Mouse (Mus musculus) cortical plate, adult 2 months (tissue): ENCODE measurements around the gene Eif2d. TPM values are rescaled to one million over a fixed set of nuclear protein-coding genes. Genes with fewer than 3 reads are reported as not detected.
A peak's percentile ranks its signal among the peaks of the same experiment; 100 is the strongest.

Experiments used
- H3K27ac ChIP-seq: fragments of 200-500 bp; 2 replicates; pipeline ENCODE4 v1.5.1; 2012; ENCODE audit warnings: low read length, control low read depth, inconsistent platforms; ENCODE audit not compliant: insufficient read depth
- H3K4me1 ChIP-seq: fragments of 200-500 bp; 2 replicates; pipeline ENCODE4 v1.6.1; 2011; ENCODE audit warnings: low read length; ENCODE audit not compliant: control insufficient read depth, insufficient read depth
- H3K4me3 ChIP-seq: fragments of 200-500 bp; 2 replicates; pipeline ENCODE4 v1.5.1; 2011; ENCODE audit warnings: mild to moderate bottlenecking, low read length, control low read depth; ENCODE audit not compliant: insufficient read depth
- CTCF ChIP-seq: fragments of 200-500 bp; IDR thresholded peaks from 2 replicates; pipeline ENCODE4 v1.5.1; 2011; ENCODE audit warnings: mild to moderate bottlenecking, control low read depth, low read length; ENCODE audit not compliant: insufficient read depth; ENCODE audit errors: extremely low read depth
- POLR2A ChIP-seq: fragments of 200-500 bp; IDR thresholded peaks from 2 replicates; pipeline ENCODE4 v1.6.1; 2011; ENCODE audit warnings: mild to moderate bottlenecking, low read length, control low read depth; ENCODE audit not compliant: insufficient read depth; ENCODE audit errors: extremely low read depth
- polyA plus RNA-seq: library from polyadenylated mRNA; depleted of rRNA; stranded (reverse); fragments of >200 nt; gene quantifications from 2 replicates; pipeline ENCODE4 v1.2.3, GENCODE M21; 2012

The Eif2d gene
- polyA plus RNA-seq, 1 experiment: 57.8 TPM

- H3K27ac ChIP-seq: no peak overlapping the region
- TF ChIP-seq CTCF: no peak
- no peak for TF ChIP-seq POLR2A
- H3K4me1 ChIP-seq: peaks cover 5% of the 10 kb centered on the region
- H3K4me3 ChIP-seq: no peak overlapping the region
These were observed 43.1 kb downstream of the Eif2d start for GRCm38 (mm10) chr1:131196107-131196506.

- H3K27ac ChIP-seq: no peak overlapping the region
- H3K4me1 ChIP-seq: peaks cover 5% of the 10 kb centered on the region
- no peak for TF ChIP-seq CTCF
- no peak overlapping the region for H3K4me3 ChIP-seq
These were observed 45.5 kb downstream of the Eif2d start for GRCm38 (mm10) chr1:131198417-131198960.

GRCm38 (mm10) chr1:131199118-131199821, 46.3 kb downstream of the Eif2d start:
- Histone ChIP-seq H3K27ac (no peak overlapping the region), H3K4me1 (peaks cover 5% of the 10 kb centered on the region), H3K4me3 (no peak overlapping the region; the same call in 1 of the 2 replicates)
- no peak for TF ChIP-seq POLR2A
- no peak for TF ChIP-seq CTCF

- H3K4me3 ChIP-seq: no peak overlapping the region; the same call in 1 of the 2 replicates
- no peak overlapping the region for H3K27ac ChIP-seq
- H3K4me1 ChIP-seq: peaks cover 5% of the 10 kb centered on the region
- TF ChIP-seq POLR2A: no peak
- no peak for TF ChIP-seq CTCF
These were observed 47.0 kb downstream of the Eif2d start for GRCm38 (mm10) chr1:131199976-131200375.

GRCm38 (mm10) chr1:131200588-131200987, 47.6 kb downstream of the Eif2d start:
- Histone ChIP-seq H3K4me3 (no peak overlapping the region), H3K4me1 (peaks cover 4% of the 10 kb centered on the region), H3K27ac (no peak overlapping the region)
- no peak for TF ChIP-seq CTCF

GRCm38 (mm10) chr1:131201391-131201790, 48.4 kb downstream of the Eif2d start:
- H3K27ac ChIP-seq: no peak overlapping the region
- TF ChIP-seq POLR2A (no peak), CTCF (no peak)
- H3K4me3 ChIP-seq: no peak overlapping the region
- H3K4me1 ChIP-seq: peaks cover 2% of the 10 kb centered on the region; the same call in 1 of the 2 replicates

- TF ChIP-seq POLR2A (no peak), CTCF (no peak)
- H3K27ac ChIP-seq: no peak overlapping the region
- no peak overlapping the region for H3K4me3 ChIP-seq
- H3K4me1 ChIP-seq: peaks cover 2% of the 10 kb centered on the region; the same call in 1 of the 2 replicates
These were observed 51.5 kb downstream of the Eif2d start for GRCm38 (mm10) chr1:131204461-131204860.

GRCm38 (mm10) chr1:131206342-131206741, 53.4 kb downstream of the Eif2d start:
- Histone ChIP-seq H3K4me1 (no peaks in the 10 kb centered on the region), H3K27ac (no peak overlapping the region), H3K4me3 (no peak overlapping the region)
- TF ChIP-seq POLR2A (no peak), CTCF (no peak)

GRCm38 (mm10) chr1:131207531-131207930, 54.5 kb downstream of the Eif2d start:
- Histone ChIP-seq H3K4me3 (no peak overlapping the region), H3K27ac (no peak overlapping the region), H3K4me1 (no peaks in the 10 kb centered on the region)
- TF ChIP-seq POLR2A (no peak), CTCF (peak; percentile 59)

- Histone ChIP-seq H3K4me1 (no peaks in the 10 kb centered on the region), H3K27ac (no peak overlapping the region)
- TF ChIP-seq POLR2A: no peak
- TF ChIP-seq CTCF: no peak
These were observed 55.1 kb downstream of the Eif2d start for GRCm38 (mm10) chr1:131208081-131208480.

More at GRCm38 (mm10) chr1:131208081-131208480, 55.1 kb downstream of the Eif2d start:
- H3K4me3 ChIP-seq: no peak overlapping the region
